Mouse (Mus musculus) kidney, embryonic 14.5 days (tissue): ENCODE data around the gene Hsp90ab1. TPM values are rescaled to one million over a fixed set of nuclear protein-coding genes. Genes with fewer than 3 reads are reported as not detected.

Experiments used
- ATAC-seq: fragments of 200-750 bp; cut with Nextera tagmentation; 2 replicates; pipeline ENCODE4 v1.8.0; 2017; ENCODE audit warnings: moderate number of reproducible peaks, mild to moderate bottlenecking, moderate TSS enrichment, moderate library complexity; ENCODE audit not compliant: low FRiP score, low TSS enrichment
- H3K27ac ChIP-seq: fragments of 300-500 bp; sonication (generic); 2 replicates; pipeline ENCODE4 v1.5.1; 2014; ENCODE audit warnings: low read depth, mild to moderate bottlenecking, low read length, moderate library complexity, mixed read lengths
- H3K27me3 ChIP-seq: fragments of 300-500 bp; sonication (generic); 2 replicates; pipeline ENCODE4 v1.6.1; 2014; ENCODE audit warnings: mild to moderate bottlenecking, low read length; ENCODE audit not compliant: control insufficient read depth, insufficient read depth
- H3K36me3 ChIP-seq: fragments of 300-500 bp; sonication (generic); 2 replicates; pipeline ENCODE4 v1.6.1; 2014; ENCODE audit warnings: low read length, mixed read lengths; ENCODE audit not compliant: control insufficient read depth, insufficient read depth
- H3K4me1 ChIP-seq: fragments of 300-500 bp; sonication (generic); 2 replicates; pipeline ENCODE4 v1.6.1; 2014; ENCODE audit warnings: low read length, mixed read lengths; ENCODE audit not compliant: control insufficient read depth, insufficient read depth
- H3K4me2 ChIP-seq: fragments of 300-500 bp; sonication (generic); replicated peaks from 2 replicates; pipeline ENCODE4 v1.6.1; 2014; ENCODE audit warnings: low read depth, mild to moderate bottlenecking, low read length
- H3K4me3 ChIP-seq: fragments of 300-500 bp; sonication (generic); 2 replicates; pipeline ENCODE4 v1.5.1; 2014; ENCODE audit warnings: mild to moderate bottlenecking, low read length
- H3K9ac ChIP-seq: fragments of 300-500 bp; sonication (generic); 2 replicates; pipeline ENCODE4 v1.6.1; 2014; ENCODE audit warnings: low read depth, mild to moderate bottlenecking, low read length, moderate library complexity
- H3K9me3 ChIP-seq: fragments of 300-500 bp; sonication (generic); 2 replicates; pipeline ENCODE4 v1.6.1; 2016; ENCODE audit warnings: low read length; ENCODE audit not compliant: control insufficient read depth
- WGBS: fragments of 180-500 bp; shearing (Covaris S2); extraction: QIAGEN DNeasy Blood & Tissue Kit; methylation state at CpG from one replicate; pipeline ENCODE4 v1.1.7; 2014; 5-methylcytosine and 5-hydroxymethylcytosine counted together
- polyA plus RNA-seq: library from polyadenylated mRNA; unstranded; fragments of >200 nt; fragmentation: Nextera tagmentation; extraction: Ambion mirVana; gene quantifications from 2 replicates; pipeline ENCODE4 v1.2.1, GENCODE M21; 2014

Gene Hsp90ab1
- polyA plus RNA-seq, 1 experiment from 2014 or later = 1,961 TPM

DNA sequence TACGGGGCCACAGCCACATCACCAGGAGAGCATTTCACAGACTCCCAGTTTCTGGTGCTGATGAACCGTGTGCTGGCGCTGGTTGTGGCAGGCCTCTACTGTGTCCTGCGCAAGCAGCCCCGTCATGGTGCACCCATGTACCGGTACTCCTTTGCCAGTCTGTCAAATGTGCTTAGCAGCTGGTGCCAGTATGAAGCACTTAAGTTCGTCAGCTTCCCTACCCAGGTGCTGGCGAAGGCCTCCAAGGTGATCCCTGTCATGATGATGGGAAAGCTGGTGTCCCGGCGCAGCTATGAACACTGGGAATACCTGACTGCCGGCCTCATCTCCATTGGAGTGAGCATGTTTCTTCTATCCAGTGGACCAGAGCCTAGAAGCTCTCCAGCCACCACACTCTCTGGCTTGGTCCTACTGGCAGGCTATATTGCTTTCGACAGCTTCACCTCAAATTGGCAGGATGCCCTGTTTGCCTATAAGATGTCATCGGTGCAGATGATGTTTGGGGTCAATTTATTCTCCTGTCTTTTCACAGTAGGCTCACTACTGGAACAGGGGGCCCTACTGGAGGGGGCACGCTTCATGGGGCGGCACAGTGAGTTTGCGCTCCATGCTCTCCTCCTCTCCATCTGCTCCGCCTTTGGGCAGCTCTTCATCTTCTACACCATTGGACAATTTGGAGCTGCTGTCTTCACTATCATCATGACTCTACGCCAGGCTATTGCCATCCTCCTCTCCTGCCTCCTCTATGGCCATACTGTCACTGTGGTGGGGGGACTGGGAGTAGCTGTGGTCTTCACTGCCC lies 6.5 kb downstream of the Hsp90ab1 start:
- ATAC-seq = peak; percentile 5; the same call in 1 of the 2 replicates
- no peaks in the 10 kb centered on the region for H3K9me3 ChIP-seq
- H3K27me3 ChIP-seq = no peaks in the 10 kb centered on the region
- no peak overlapping the region for H3K4me2 ChIP-seq
- peak overlapping the region; percentile 11; the same call in 1 of the 2 replicates for H3K27ac ChIP-seq
- H3K4me3 ChIP-seq = no peak overlapping the region; the same call in 1 of the 2 replicates
- peaks cover 66% of the 10 kb centered on the region for H3K36me3 ChIP-seq
- peaks cover 15% of the 10 kb centered on the region; the same call in 1 of the 2 replicates for H3K4me1 ChIP-seq
- WGBS = 65% methylated on average over 18 of the region's 18 CpGs
- H3K9ac ChIP-seq = no peak overlapping the region

- Histone ChIP-seq H3K4me1 (peaks cover 11% of the 10 kb centered on the region; the same call in 1 of the 2 replicates), H3K4me2 (no peak overlapping the region), H3K9me3 (no peaks in the 10 kb centered on the region), H3K27me3 (no peaks in the 10 kb centered on the region), H3K4me3 (no peak overlapping the region; the same call in 1 of the 2 replicates), H3K36me3 (peaks cover 60% of the 10 kb centered on the region), H3K27ac (peak overlapping the region; percentile 11; the same call in 1 of the 2 replicates), H3K9ac (no peak overlapping the region)
- 64% methylated on average over 1 of the region's 1 CpGs for WGBS
- no peak for ATAC-seq
Observed at GRCm38 (mm10) chr17:45566031-45566359, 7.1 kb downstream of the Hsp90ab1 start.

DNA sequence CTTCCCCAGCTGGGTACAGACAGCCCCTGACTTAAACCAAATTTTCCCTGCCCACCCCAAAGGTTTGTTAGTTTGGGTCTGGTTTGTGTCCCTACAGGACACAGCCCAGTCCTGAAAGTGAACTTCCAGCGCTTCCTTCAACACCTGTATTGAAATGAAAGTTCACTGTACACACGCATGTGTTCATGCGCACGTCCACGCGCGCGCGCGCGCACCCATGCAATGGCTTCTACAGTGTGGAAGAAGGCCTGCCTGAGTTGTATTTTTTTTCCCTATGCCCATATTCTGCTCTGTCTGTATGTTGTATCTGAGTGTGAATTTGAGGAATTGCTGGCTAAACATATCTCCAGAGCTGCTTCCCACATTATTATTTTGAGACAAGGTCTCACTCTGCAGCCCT lies 8.0 kb downstream of the Hsp90ab1 start:
- Histone ChIP-seq H3K36me3 (peaks cover 51% of the 10 kb centered on the region), H3K9ac (peak overlapping the region; percentile 89; the same call in 1 of the 2 replicates), H3K27ac (no peak overlapping the region), H3K4me2 (peak overlapping the region; percentile 85), H3K27me3 (no peaks in the 10 kb centered on the region), H3K4me1 (peaks cover 4% of the 10 kb centered on the region; the same call in 1 of the 2 replicates), H3K9me3 (no peaks in the 10 kb centered on the region), H3K4me3 (peak overlapping the region; percentile 89)
- 94% methylated on average over 11 of the region's 11 CpGs for WGBS
- ATAC-seq = no peak

- no peaks in the 10 kb centered on the region for H3K9me3 ChIP-seq
- 12% methylated on average over 18 of the region's 18 CpGs for WGBS
- ATAC-seq = 0 out of 2 replicates have a peak, but pooled peaks have one; percentile 7
- no peaks in the 10 kb centered on the region; the same call in 1 of the 2 replicates for H3K4me1 ChIP-seq
- H3K4me3 ChIP-seq = peak overlapping the region; percentile 89
- H3K27me3 ChIP-seq = no peaks in the 10 kb centered on the region
- H3K4me2 ChIP-seq = peak overlapping the region; percentile 85
- peak overlapping the region; percentile 89 for H3K9ac ChIP-seq
- H3K27ac ChIP-seq = peak overlapping the region; percentile 90; the same call in 1 of the 2 replicates
- peaks cover 46% of the 10 kb centered on the region for H3K36me3 ChIP-seq
Observed at GRCm38 (mm10) chr17:45564531-45565084, 8.5 kb downstream of the Hsp90ab1 start.

GRCm38 (mm10) chr17:45563655-45564530 lies 9.2 kb downstream of the Hsp90ab1 start, which contains the start of gene Slc35b2:
Slc35b2 (plus strand) TSS chr17:45563874.
- peak within 1 kb of the TSS; percentile 85 for H3K4me2 ChIP-seq
- H3K36me3 ChIP-seq = peaks cover 39% of the 10 kb centered on the region
- peak within 1 kb of the TSS; percentile 89 for H3K4me3 ChIP-seq
- H3K9me3 ChIP-seq = no peaks in the 10 kb centered on the region
- H3K27ac ChIP-seq = peak within 1 kb of the TSS; percentile 90
- no peaks in the 10 kb centered on the region; the same call in 1 of the 2 replicates for H3K4me1 ChIP-seq
- WGBS = under 1% methylated on average over 47 of the region's 61 CpGs
- ATAC-seq = peak; percentile 79
- peak within 1 kb of the TSS; percentile 89 for H3K9ac ChIP-seq
- H3K27me3 ChIP-seq = no peaks in the 10 kb centered on the region

DNA sequence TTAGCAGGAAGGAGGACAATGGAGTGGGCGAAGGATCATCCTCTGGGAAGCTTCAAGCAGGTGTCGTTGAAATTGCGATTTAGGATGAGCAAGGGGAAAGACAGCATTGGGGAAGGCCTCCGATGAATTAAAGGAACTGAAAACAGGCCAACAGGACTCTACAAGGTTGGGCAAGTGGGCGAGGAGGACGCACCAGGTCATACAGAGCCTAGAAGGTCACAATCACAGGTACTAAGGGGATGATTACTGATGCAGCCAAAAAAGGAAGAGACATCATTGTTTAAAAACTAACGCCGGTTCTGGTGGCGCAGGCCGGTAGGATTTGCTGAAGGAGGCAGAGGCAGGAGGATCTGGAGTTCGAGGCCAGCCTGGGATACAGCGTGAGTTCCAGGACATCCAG lies 9.9 kb downstream of the Hsp90ab1 start:
- Histone ChIP-seq H3K4me1 (no peaks in the 10 kb centered on the region; the same call in 1 of the 2 replicates), H3K9me3 (no peaks in the 10 kb centered on the region), H3K4me2 (peak overlapping the region; percentile 85; the same call in 1 of the 2 replicates), H3K36me3 (peaks cover 32% of the 10 kb centered on the region), H3K27ac (no peak overlapping the region), H3K27me3 (no peaks in the 10 kb centered on the region), H3K4me3 (no peak overlapping the region), H3K9ac (no peak overlapping the region)
- WGBS = 78% methylated on average over 12 of the region's 12 CpGs
- no peak for ATAC-seq

GRCm38 (mm10) chr17:45559732-45560525 lies 13.1 kb downstream of the Hsp90ab1 start:
- peaks cover under 1% of the 10 kb centered on the region; the same call in 1 of the 2 replicates for H3K36me3 ChIP-seq
- no peak overlapping the region for H3K4me3 ChIP-seq
- peaks cover 4% of the 10 kb centered on the region; the same call in 1 of the 2 replicates for H3K27me3 ChIP-seq
- no peak for ATAC-seq
- H3K4me2 ChIP-seq = no peak overlapping the region
- 87% methylated on average over 15 of the region's 15 CpGs for WGBS
- no peak overlapping the region for H3K27ac ChIP-seq
- H3K9me3 ChIP-seq = no peaks in the 10 kb centered on the region
- no peak overlapping the region for H3K9ac ChIP-seq
- H3K4me1 ChIP-seq = peaks cover 8% of the 10 kb centered on the region; the same call in 1 of the 2 replicates
